Mouse (Mus musculus) kidney, adult 8-10 months (tissue): Measurements from ENCODE around the gene Actl10.

Experiments
- DNase-seq, 2 experiments: peaks; one replicate each; pipeline ENCODE4 v3.0.0; 2022

Gene Actl10

DNA sequence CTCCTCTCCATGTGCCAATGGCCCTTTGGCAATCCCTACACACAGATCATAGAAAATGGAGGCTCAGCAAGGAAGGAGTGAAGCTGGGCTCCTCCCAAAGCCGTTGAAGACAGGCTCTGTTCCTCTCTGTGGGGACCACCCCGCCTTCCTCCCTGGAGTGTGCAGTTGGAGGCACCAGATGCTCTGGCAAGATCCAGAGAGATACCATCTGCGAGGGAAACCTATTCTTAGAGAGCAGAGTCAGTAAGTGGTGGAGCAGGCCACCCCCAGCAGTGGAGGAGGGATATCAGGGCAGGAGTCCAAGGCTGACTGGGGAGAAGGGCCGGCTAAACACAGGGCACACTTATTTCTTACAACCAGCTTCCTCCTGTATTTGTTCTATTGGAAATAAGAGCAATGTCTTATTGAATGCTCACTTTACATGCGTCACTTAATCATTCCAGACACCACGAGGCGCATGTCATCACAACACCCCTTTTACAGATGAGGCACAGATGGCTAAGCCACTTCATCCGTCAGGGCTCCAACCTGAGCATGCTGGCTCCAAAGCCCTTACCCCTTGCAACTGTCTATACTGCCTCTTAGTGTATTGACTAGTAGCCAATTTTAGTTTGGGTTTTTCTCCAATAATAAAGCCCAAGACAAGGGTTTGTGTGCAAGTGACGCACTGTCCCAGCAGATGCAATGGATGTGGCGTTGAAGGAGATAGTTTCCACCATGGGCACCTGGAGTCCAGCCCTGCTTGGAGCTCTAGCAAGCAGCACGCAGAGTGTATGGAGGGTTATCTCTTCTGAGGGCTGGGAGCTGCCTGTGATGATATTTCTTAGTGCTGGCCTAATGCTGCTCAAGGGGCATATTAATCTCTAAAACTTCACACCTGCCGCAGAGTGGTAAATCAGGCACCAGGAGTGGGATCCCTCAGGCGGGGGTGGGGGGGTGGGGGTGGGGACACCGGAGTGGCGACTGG is 32.6 kb downstream of the Actl10 start:
- no peak for DNase-seq

DNA sequence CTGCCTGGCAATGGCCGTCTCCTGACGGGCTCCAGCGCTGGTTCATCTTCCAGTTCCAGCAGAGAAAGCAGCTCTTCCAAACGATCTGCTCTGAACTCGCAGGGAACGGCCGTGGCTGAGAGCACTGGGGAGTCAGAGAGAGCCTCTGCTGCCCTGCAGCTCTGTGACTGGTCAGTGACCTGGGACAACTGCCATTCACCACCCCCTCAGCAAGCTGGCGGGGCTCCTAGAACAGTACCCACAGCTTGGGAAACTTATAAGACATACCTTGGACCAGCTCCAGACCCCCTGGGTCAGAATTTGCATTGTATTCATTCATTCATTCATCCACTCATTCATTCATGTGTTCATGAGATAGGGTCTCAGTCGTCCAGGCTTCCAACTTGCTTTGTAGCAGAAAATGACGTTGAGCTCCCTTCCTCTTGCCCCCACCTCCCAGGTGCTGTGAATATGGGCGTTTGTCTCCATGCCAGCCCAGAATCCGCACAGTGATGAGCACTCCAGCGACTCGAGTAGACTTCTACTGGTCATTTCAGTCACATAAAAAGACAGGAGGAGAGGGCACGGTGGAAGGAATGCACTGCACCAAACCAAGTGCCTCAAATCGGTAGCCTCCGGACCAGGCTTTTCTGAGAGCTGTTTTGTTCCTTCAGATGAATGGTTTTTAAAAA is 33.5 kb downstream of the Actl10 start:
- DNase-seq: no peak

DNA sequence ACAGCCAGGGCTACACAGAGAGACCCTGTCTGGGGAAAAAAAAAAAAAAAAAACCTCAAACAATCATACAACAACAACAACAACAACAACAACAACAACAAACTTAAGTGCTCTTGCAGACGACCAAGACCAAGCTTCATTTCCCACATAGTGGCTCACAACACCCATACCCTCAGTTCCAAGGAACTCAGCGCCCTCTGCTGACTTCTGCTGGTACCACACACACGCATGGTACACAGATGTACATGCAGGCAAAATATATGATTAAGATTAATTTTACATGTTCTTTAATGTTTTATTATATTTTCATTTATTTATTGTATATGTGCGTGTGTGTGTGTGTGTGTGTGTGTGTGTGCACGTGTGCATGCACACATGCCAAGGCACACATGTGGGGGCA is 34.8 kb downstream of the Actl10 start:
- peak in 1 of 2 experiments; percentile 44 for DNase-seq

DNA sequence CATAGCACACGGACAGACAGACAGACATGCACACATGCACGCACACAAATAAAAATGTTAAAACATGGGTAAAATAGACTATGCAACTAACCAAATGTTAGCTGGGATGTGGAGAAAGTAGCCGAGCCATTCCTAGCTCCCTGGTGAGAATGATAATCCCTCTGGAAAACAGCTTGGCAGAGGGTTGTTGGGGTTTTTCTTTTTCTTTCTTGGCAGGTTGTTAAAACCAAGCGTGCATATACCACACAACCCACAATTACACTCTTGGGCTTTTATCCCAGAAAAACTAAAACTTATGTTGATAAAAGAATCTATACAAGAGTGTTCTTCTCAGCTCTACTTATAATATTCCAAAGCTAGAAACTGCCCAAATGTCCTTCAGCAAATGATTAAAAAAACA is 37.5 kb downstream of the Actl10 start:
- no peak for DNase-seq

DNA sequence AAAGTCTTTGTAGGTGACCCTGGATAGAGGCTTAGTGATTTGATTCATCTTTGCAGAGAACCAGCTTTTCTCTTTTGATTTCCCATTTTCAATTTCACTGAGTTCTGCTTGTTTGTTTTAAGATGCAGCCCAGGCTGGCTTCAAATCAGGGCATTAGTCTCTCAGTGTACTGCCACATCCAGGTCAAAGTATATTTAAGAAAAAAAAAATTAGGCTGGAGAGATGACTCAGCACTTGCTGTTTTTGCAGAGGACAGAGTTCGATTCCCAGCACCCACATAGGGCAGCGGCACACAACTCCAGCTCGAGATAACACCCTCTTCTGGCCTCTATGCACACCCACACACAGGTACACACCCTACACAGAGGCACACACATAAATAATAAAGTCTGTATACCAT is 39.7 kb downstream of the Actl10 start:
- DNase-seq: no peak

DNA sequence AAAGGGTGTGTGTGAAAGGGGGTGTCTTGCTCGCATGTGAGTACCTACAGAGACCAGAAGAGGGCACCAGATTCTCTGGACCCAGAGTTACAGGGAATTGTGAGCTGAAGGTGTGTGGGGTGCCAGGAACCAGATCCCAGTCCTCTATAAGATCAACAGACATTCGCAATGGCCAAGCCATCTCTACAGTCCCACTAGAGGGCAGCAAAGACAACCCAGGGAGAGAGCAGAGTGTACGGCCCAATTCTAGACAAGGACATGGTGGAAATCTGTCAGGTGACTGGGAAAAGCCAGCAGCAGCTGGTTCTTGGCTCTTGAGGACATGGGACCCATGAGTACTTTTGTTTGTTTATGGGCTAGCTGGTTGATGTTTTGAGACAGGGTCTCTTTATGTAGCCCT is 41.4 kb downstream of the Actl10 start:
- DNase-seq: no peak

- DNase-seq: no peak
Observed at GRCm38 (mm10) chr2:154595775-154596174, 44.2 kb downstream of the Actl10 start.

DNA sequence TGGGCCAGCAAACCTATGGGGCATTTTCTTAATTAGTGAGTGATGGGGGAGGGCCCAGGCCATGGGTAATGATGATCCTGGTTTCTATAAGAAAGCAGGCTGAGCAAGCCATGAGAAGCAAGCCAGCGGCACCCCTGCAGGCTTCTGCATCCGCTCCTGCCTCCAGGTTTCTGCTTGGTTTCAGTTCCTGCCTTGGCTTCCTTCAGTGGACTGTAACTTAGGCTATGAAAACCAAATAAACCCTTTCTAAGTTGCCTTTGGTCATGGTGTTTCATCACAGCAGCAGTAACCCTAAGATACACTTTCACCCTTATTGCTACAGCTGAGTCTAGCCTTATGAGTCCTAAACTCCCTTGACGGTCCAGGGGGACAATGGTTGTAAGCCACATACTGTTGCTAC is 45.8 kb downstream of the Actl10 start:
- no peak for DNase-seq

DNA sequence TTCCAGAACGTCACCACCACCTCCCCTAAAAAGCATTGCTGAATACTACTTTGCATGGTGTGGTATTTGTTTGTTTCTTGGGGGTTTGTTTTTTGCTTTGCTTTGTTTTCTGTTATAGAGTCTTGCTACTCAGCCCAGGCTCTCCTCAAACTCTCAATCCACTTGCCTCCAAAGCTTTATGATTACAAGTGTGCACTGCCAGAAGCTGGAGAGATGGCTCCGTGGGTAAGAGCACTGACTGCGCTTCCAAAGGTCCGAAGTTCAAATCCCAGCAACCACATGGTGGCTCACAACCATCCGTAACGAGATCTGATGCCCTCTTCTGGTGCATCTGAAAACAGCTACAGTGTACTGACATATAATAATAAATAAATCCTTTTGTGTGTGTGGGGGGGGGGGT is 49.0 kb downstream of the Actl10 start:
- no peak for DNase-seq

- peak; percentile 71 to 84 for DNase-seq
Observed at GRCm38 (mm10) chr2:154601324-154601723, 49.7 kb downstream of the Actl10 start.
